Mouse (Mus musculus) heart, embryonic 16.5 days (tissue): ENCODE data around the gene Bpifb9a. TPM values are rescaled to one million over a fixed set of nuclear protein-coding genes. Genes with fewer than 3 reads are reported as not detected.
"Not testable (repeated sequence)": the region's sequence is repeated elsewhere in the genome, so short reads cannot be mapped to it uniquely, and the experiment has no call there.

Source experiments
- ATAC-seq: fragments of 200-750 bp; cut with Nextera tagmentation; replicated peaks from 2 replicates; pipeline ENCODE4 v1.8.0; 2017; ENCODE audit warnings: moderate number of reproducible peaks; ENCODE audit not compliant: insufficient read depth, low FRiP score; ENCODE audit errors: extremely low read depth
- H3K27ac ChIP-seq: fragments of 300-500 bp; sonication (generic); 2 replicates; pipeline ENCODE4 v1.5.1; 2014; ENCODE audit warnings: mild to moderate bottlenecking, low read length, control low read depth, moderate library complexity
- H3K27me3 ChIP-seq: fragments of 300-500 bp; sonication (generic); 2 replicates; pipeline ENCODE4 v1.6.1; 2014; ENCODE audit warnings: low read length, mixed read lengths; ENCODE audit not compliant: control insufficient read depth, insufficient read depth
- H3K36me3 ChIP-seq: fragments of 300-500 bp; sonication (generic); 2 replicates; pipeline ENCODE4 v1.6.1; 2014; ENCODE audit not compliant: control insufficient read depth, insufficient read depth
- H3K4me1 ChIP-seq: fragments of 300-500 bp; sonication (generic); 2 replicates; pipeline ENCODE4 v1.6.1; 2014; ENCODE audit warnings: low read length, mixed read lengths; ENCODE audit not compliant: control insufficient read depth, insufficient read depth
- H3K4me2 ChIP-seq: fragments of 300-500 bp; sonication (generic); 2 replicates; pipeline ENCODE4 v1.6.1; 2014; ENCODE audit warnings: low read depth, mild to moderate bottlenecking, control low read depth, low read length
- H3K4me3 ChIP-seq: fragments of 300-500 bp; sonication (generic); 2 replicates; pipeline ENCODE4 v1.5.1; 2014; ENCODE audit warnings: mild to moderate bottlenecking, control low read depth, low read length
- H3K9ac ChIP-seq: fragments of 300-500 bp; sonication (generic); 2 replicates; pipeline ENCODE4 v1.6.1; 2014; ENCODE audit warnings: low read length, control low read depth
- H3K9me3 ChIP-seq: fragments of 300-500 bp; sonication (generic); replicated peaks from 2 replicates; pipeline ENCODE4 v1.6.1; 2016; ENCODE audit warnings: low read length; ENCODE audit not compliant: control insufficient read depth
- WGBS: fragments of 180-500 bp; shearing (Covaris S2); extraction: QIAGEN DNeasy Blood & Tissue Kit; methylation state at CpG from one replicate; pipeline ENCODE4 v1.1.7; 2014; 5-methylcytosine and 5-hydroxymethylcytosine counted together
- polyA plus RNA-seq: library from polyadenylated mRNA; unstranded; fragments of >200 nt; fragmentation: Nextera tagmentation; extraction: Ambion mirVana; gene quantifications from 2 replicates; pipeline ENCODE4 v1.2.1, GENCODE M21; 2015

Bpifb9a gene
- polyA plus RNA-seq, 1 experiment from 2014 or later = not detected

- Histone ChIP-seq H3K4me2 (no peak overlapping the region), H3K4me3 (no peak overlapping the region), H3K36me3 (no peaks in the 10 kb centered on the region), H3K27ac (no peak overlapping the region), H3K4me1 (peaks cover 15% of the 10 kb centered on the region), H3K27me3 (no peaks in the 10 kb centered on the region), H3K9me3 (no peaks in the 10 kb centered on the region), H3K9ac (no peak overlapping the region)
- 63% methylated on average over 5 of the region's 5 CpGs for WGBS
- no peak for ATAC-seq
Measured at GRCm38 (mm10) chr2:154227830-154228229, 29.8 kb upstream of the Bpifb9a start.

GRCm38 (mm10) chr2:154233426-154233825 lies 24.2 kb upstream of the Bpifb9a start:
- H3K9me3 ChIP-seq = no peaks in the 10 kb centered on the region
- no peak for ATAC-seq
- no peaks in the 10 kb centered on the region for H3K36me3 ChIP-seq
- H3K4me1 ChIP-seq = no peaks in the 10 kb centered on the region
- H3K4me3 ChIP-seq = no peak overlapping the region
- H3K4me2 ChIP-seq = no peak overlapping the region
- WGBS = 88% methylated on average over 6 of the region's 6 CpGs
- no peak overlapping the region for H3K27ac ChIP-seq
- no peaks in the 10 kb centered on the region for H3K27me3 ChIP-seq
- no peak overlapping the region for H3K9ac ChIP-seq

GRCm38 (mm10) chr2:154240771-154241170 lies 16.9 kb upstream of the Bpifb9a start:
- Histone ChIP-seq H3K9me3 (no peaks in the 10 kb centered on the region), H3K27ac (no peak overlapping the region), H3K4me2 (no peak overlapping the region), H3K4me1 (no peaks in the 10 kb centered on the region), H3K4me3 (no peak overlapping the region), H3K36me3 (no peaks in the 10 kb centered on the region), H3K9ac (no peak overlapping the region), H3K27me3 (no peaks in the 10 kb centered on the region)
- no peak for ATAC-seq
- 77% methylated on average over 6 of the region's 6 CpGs for WGBS

GRCm38 (mm10) chr2:154242726-154243125 lies 14.9 kb upstream of the Bpifb9a start:
- ATAC-seq, H3K4me3 ChIP-seq, H3K4me1 ChIP-seq, H3K9ac ChIP-seq, H3K27ac ChIP-seq, H3K4me2 ChIP-seq, H3K27me3 ChIP-seq, H3K36me3 ChIP-seq, H3K9me3 ChIP-seq: not testable (repeated sequence)
- WGBS = 94% methylated on average over 11 of the region's 12 CpGs

- ATAC-seq = no peak
- no peaks in the 10 kb centered on the region for H3K4me1 ChIP-seq
- no peak overlapping the region for H3K4me2 ChIP-seq
- H3K9ac ChIP-seq = no peak overlapping the region
- H3K4me3 ChIP-seq = no peak overlapping the region
- no peaks in the 10 kb centered on the region for H3K36me3 ChIP-seq
- no peaks in the 10 kb centered on the region for H3K9me3 ChIP-seq
- no peak overlapping the region for H3K27ac ChIP-seq
- WGBS = 80% methylated on average over 10 of the region's 10 CpGs
- no peaks in the 10 kb centered on the region for H3K27me3 ChIP-seq
Measured at GRCm38 (mm10) chr2:154243356-154244036, 14.2 kb upstream of the Bpifb9a start.

- Histone ChIP-seq H3K9me3 (no peaks in the 10 kb centered on the region), H3K4me3 (no peak overlapping the region), H3K4me1 (no peaks in the 10 kb centered on the region), H3K36me3 (no peaks in the 10 kb centered on the region), H3K27ac (no peak overlapping the region), H3K9ac (no peak overlapping the region), H3K27me3 (no peaks in the 10 kb centered on the region), H3K4me2 (no peak overlapping the region)
- no peak for ATAC-seq
- WGBS = 84% methylated on average over 5 of the region's 5 CpGs
Measured at GRCm38 (mm10) chr2:154245322-154245721, 12.3 kb upstream of the Bpifb9a start.

GRCm38 (mm10) chr2:154255254-154255653 lies 2.4 kb upstream of the Bpifb9a start:
- WGBS = 85% methylated on average over 2 of the region's 4 CpGs
- H3K9ac ChIP-seq = not testable (repeated sequence)

GRCm38 (mm10) chr2:154255770-154256169 lies 1.9 kb upstream of the Bpifb9a start:
- no peak for ATAC-seq
- Histone ChIP-seq H3K4me3 (no peak overlapping the region), H3K4me1 (no peaks in the 10 kb centered on the region), H3K27ac (no peak overlapping the region), H3K9me3 (no peaks in the 10 kb centered on the region), H3K4me2 (no peak overlapping the region), H3K36me3 (no peaks in the 10 kb centered on the region), H3K27me3 (no peaks in the 10 kb centered on the region), H3K9ac (no peak overlapping the region)
- 69% methylated on average over 4 of the region's 4 CpGs for WGBS

More at GRCm38 (mm10) chr2:154255254-154255653, 2.4 kb upstream of the Bpifb9a start:
- not testable (repeated sequence) for ATAC-seq, H3K4me2 ChIP-seq, H3K27me3 ChIP-seq, H3K27ac ChIP-seq, H3K9me3 ChIP-seq, H3K4me3 ChIP-seq, H3K36me3 ChIP-seq, H3K4me1 ChIP-seq

- not testable (repeated sequence) for H3K36me3 ChIP-seq, H3K27ac ChIP-seq, H3K27me3 ChIP-seq, H3K9ac ChIP-seq, H3K4me2 ChIP-seq, ATAC-seq, H3K9me3 ChIP-seq, H3K4me1 ChIP-seq, H3K4me3 ChIP-seq
- WGBS = 82% methylated on average over 2 of the region's 3 CpGs
Measured at GRCm38 (mm10) chr2:154264397-154264796, 6.7 kb downstream of the Bpifb9a start.
